Mouse (Mus musculus) frontal cortex, postnatal 10 days (tissue): ENCODE data around the gene Rgl1.

Source experiments
- DNase-seq, 2 experiments: peaks; one replicate each; pipeline ENCODE4 v3.0.0; 2022; ENCODE audit warnings: low spot score in 2 of 2, mixed read lengths in 1 of 2

Rgl1 gene

GRCm38 (mm10) chr1:152717329-152717728 lies 48.8 kb downstream of the Rgl1 start:
- no peak for DNase-seq

GRCm38 (mm10) chr1:152714405-152714804 lies 51.7 kb downstream of the Rgl1 start:
- no peak for DNase-seq

GRCm38 (mm10) chr1:152713924-152714323 lies 52.2 kb downstream of the Rgl1 start:
- no peak for DNase-seq

GRCm38 (mm10) chr1:152711037-152711436 lies 55.1 kb downstream of the Rgl1 start:
- no peak for DNase-seq

GRCm38 (mm10) chr1:152707560-152707959 lies 58.6 kb downstream of the Rgl1 start:
- no peak for DNase-seq

GRCm38 (mm10) chr1:152703941-152704340 lies 62.2 kb downstream of the Rgl1 start:
- no peak for DNase-seq

GRCm38 (mm10) chr1:152702920-152703319 lies 63.2 kb downstream of the Rgl1 start:
- DNase-seq, result no peak

- no peak for DNase-seq
These were observed 65.1 kb downstream of the Rgl1 start for GRCm38 (mm10) chr1:152701066-152701465.

- no peak for DNase-seq
These were observed 68.8 kb downstream of the Rgl1 start for GRCm38 (mm10) chr1:152697341-152697740.

- DNase-seq, result no peak
These were observed 70.7 kb downstream of the Rgl1 start for GRCm38 (mm10) chr1:152695491-152695890.

GRCm38 (mm10) chr1:152689968-152690367 lies 76.2 kb downstream of the Rgl1 start:
- DNase-seq, result no peak

GRCm38 (mm10) chr1:152687733-152688181 lies 78.4 kb downstream of the Rgl1 start:
- peak in 1 of 2 experiments; percentile 6 for DNase-seq

- DNase-seq, result no peak
These were observed 78.9 kb downstream of the Rgl1 start for GRCm38 (mm10) chr1:152687099-152687730.

- DNase-seq, result no peak
These were observed 80.6 kb downstream of the Rgl1 start for GRCm38 (mm10) chr1:152685531-152685930.

- DNase-seq, result no peak
These were observed 83.6 kb downstream of the Rgl1 start for GRCm38 (mm10) chr1:152682368-152683194.

- no peak for DNase-seq
These were observed 84.3 kb downstream of the Rgl1 start for GRCm38 (mm10) chr1:152681676-152682367.

- DNase-seq, result no peak
These were observed 85.0 kb downstream of the Rgl1 start for GRCm38 (mm10) chr1:152681116-152681515.

- DNase-seq, result peak in 1 of 2 experiments; percentile 17
These were observed 87.7 kb downstream of the Rgl1 start for GRCm38 (mm10) chr1:152678451-152678850.

GRCm38 (mm10) chr1:152677482-152678211 lies 88.5 kb downstream of the Rgl1 start:
- no peak for DNase-seq

GRCm38 (mm10) chr1:152669446-152670180 lies 96.5 kb downstream of the Rgl1 start:
- DNase-seq, result no peak

GRCm38 (mm10) chr1:152660436-152660835 lies 105.7 kb downstream of the Rgl1 start:
- no peak for DNase-seq
